Mouse (Mus musculus) stomach, postnatal 0 days (tissue): ENCODE data around the gene Adcy9.

ENCODE experiments used
- CTCF ChIP-seq: IDR thresholded peaks from 2 replicates; pipeline ENCODE4 v1.5.1; 2016; ENCODE audit warnings: antibody characterized with exemption, low read depth, mild to moderate bottlenecking, moderate library complexity
- EP300 ChIP-seq: optimal IDR thresholded peaks from 2 replicates; pipeline ENCODE3; 2016; ENCODE audit warnings: antibody characterized with exemption

- no peak for TF ChIP-seq CTCF
- TF ChIP-seq EP300: no peak
These were observed 143.7 kb downstream of the Adcy9 start for GRCm38 (mm10) chr16:4276621-4277020.
